Mouse (Mus musculus) limb, embryonic 13.5 days (tissue): ENCODE measurements around the gene Gm43064. TPM values are rescaled to one million over a fixed set of nuclear protein-coding genes. Genes with fewer than 3 reads are reported as not detected.

ENCODE experiments used
- ATAC-seq: fragments of 200-750 bp; cut with Nextera tagmentation; 2 replicates; pipeline ENCODE4 v1.8.0; 2017; ENCODE audit warnings: low read depth, moderate number of reproducible peaks, moderate TSS enrichment; ENCODE audit not compliant: low FRiP score
- H3K27ac ChIP-seq: fragments of 300-500 bp; sonication (generic); 2 replicates; pipeline ENCODE4 v1.5.1; 2015; ENCODE audit warnings: inconsistent platforms, mild to moderate bottlenecking, moderate library complexity
- H3K27me3 ChIP-seq: fragments of 300-500 bp; sonication (generic); 2 replicates; pipeline ENCODE4 v1.6.1; 2015; ENCODE audit warnings: mild to moderate bottlenecking, inconsistent platforms
- H3K36me3 ChIP-seq: fragments of 300-500 bp; sonication (generic); 2 replicates; pipeline ENCODE4 v1.6.1; 2015; ENCODE audit warnings: inconsistent platforms, mild to moderate bottlenecking, moderate library complexity
- H3K4me1 ChIP-seq: fragments of 300-500 bp; sonication (generic); 2 replicates; pipeline ENCODE4 v1.6.1; 2015; ENCODE audit warnings: inconsistent platforms
- H3K4me2 ChIP-seq: fragments of 300-500 bp; sonication (generic); replicated peaks from 2 replicates; pipeline ENCODE4 v1.6.1; 2015; ENCODE audit warnings: inconsistent platforms, mild to moderate bottlenecking, moderate library complexity
- H3K4me3 ChIP-seq: fragments of 300-500 bp; sonication (generic); 2 replicates; pipeline ENCODE4 v1.5.1; 2015; ENCODE audit warnings: moderate library complexity, mild to moderate bottlenecking, inconsistent platforms
- H3K9ac ChIP-seq: fragments of 300-500 bp; sonication (generic); 2 replicates; pipeline ENCODE4 v1.6.1; 2015; ENCODE audit warnings: mild to moderate bottlenecking, inconsistent platforms
- H3K9me3 ChIP-seq: fragments of 300-500 bp; sonication (generic); 2 replicates; pipeline ENCODE4 v1.6.1; 2016; ENCODE audit warnings: inconsistent platforms
- WGBS: fragments of 180-500 bp; shearing (Covaris S2); methylation state at CpG from one replicate; pipeline ENCODE4 v1.1.7; 2015; 5-methylcytosine and 5-hydroxymethylcytosine counted together
- polyA plus RNA-seq: library from polyadenylated mRNA; unstranded; fragments of >200 nt; fragmentation: Nextera tagmentation; extraction: Ambion mirVana; gene quantifications from 2 replicates; pipeline ENCODE4 v1.2.1, GENCODE M21; 2015

Gene Gm43064
- polyA plus RNA-seq: 0.34 TPM in 1 of 2 replicates, not detected in the other

GRCm38 (mm10) chr3:103808891-103809798, at the start of gene Gm43064, which contains the start of the genes Dclre1b and Ap4b1:
Gene Gm43064 (plus strand): TSS chr3:103809573.
Gene Dclre1b (minus strand): TSS chr3:103809444.
Gene Ap4b1 (plus strand): TSS chr3:103809520.
- Histone ChIP-seq H3K4me1 (peaks cover 14% of the 10 kb centered on the region), H3K27me3 (no peaks in the 10 kb centered on the region), H3K4me2 (peak within 1 kb of the TSS; percentile 80), H3K27ac (peak within 1 kb of the TSS; percentile 88), H3K9me3 (no peaks in the 10 kb centered on the region), H3K4me3 (peak within 1 kb of the TSS; percentile 80), H3K9ac (peak within 1 kb of the TSS; percentile 88), H3K36me3 (peaks cover 36% of the 10 kb centered on the region)
- WGBS: under 1% methylated on average over 62 of the region's 70 CpGs
- ATAC-seq: peak; percentile 98

DNA sequence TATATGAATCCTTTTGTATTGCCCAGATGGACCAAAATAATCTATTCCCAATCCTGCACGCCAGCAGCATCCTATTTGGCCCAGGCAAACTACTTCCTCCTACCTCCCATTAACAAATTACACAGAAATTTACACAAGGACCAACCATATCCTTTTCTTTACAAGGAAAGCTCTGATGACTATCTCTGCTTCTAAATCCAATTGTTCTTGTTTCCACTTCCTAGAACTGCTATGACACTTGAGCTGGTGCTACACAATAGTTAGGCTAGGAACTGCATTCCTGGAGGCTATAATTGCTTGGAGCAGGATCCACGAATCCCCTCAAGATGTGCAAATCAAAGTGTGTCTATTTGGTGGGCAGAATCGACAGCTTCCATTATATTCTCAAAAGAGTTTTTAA, 42.6 kb upstream of the Gm43064 start:
- no peak overlapping the region for H3K27ac ChIP-seq
- H3K36me3 ChIP-seq: peaks cover 47% of the 10 kb centered on the region
- 78% methylated on average over 3 of the region's 3 CpGs for WGBS
- H3K9ac ChIP-seq: no peak overlapping the region
- ATAC-seq: no peak
- no peak overlapping the region for H3K4me2 ChIP-seq
- H3K27me3 ChIP-seq: no peaks in the 10 kb centered on the region
- peaks cover 3% of the 10 kb centered on the region for H3K4me1 ChIP-seq
- no peak overlapping the region for H3K4me3 ChIP-seq
- H3K9me3 ChIP-seq: no peaks in the 10 kb centered on the region

DNA sequence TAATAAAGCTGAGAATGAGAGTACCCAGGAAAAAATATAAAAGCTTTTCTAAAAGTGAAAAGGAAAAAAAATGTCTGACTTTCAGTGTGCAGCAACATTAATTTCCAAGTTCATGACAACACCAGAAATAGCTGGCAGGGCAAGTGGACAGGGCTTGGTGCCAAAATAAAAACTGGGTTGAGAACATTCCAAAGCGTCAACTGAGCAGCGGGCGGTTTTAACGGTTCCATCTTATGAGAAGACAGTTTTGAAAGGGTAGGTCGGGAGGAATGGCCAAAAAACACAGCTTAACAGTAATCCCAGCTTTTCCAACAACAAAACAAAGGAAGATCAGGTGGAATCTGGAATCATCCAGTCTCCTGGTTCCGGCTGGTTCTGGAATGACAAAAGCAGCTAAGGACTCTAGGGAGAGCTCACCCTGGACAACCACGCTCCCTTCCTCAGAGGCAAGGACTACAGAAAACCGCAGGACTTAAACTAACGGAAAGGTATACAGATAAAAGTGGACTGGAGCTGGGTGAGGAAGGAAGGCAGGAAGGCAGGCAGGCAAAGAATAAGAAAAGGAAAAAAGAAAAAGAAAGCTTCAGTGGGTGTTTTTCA, 37.7 kb upstream of the Gm43064 start:
- no peak overlapping the region for H3K27ac ChIP-seq
- no peak overlapping the region for H3K4me2 ChIP-seq
- 69% methylated on average over 9 of the region's 9 CpGs for WGBS
- H3K9ac ChIP-seq: no peak overlapping the region
- H3K9me3 ChIP-seq: no peaks in the 10 kb centered on the region
- no peaks in the 10 kb centered on the region for H3K27me3 ChIP-seq
- no peak overlapping the region for H3K4me3 ChIP-seq
- no peak for ATAC-seq
- peaks cover 28% of the 10 kb centered on the region for H3K36me3 ChIP-seq
- H3K4me1 ChIP-seq: peaks cover 18% of the 10 kb centered on the region

GRCm38 (mm10) chr3:103772846-103773245, 36.5 kb upstream of the Gm43064 start:
- no peak overlapping the region for H3K27ac ChIP-seq
- 92% methylated on average over 4 of the region's 4 CpGs for WGBS
- no peak overlapping the region for H3K4me3 ChIP-seq
- no peak for ATAC-seq
- no peaks in the 10 kb centered on the region for H3K9me3 ChIP-seq
- H3K4me2 ChIP-seq: no peak overlapping the region
- peaks cover 36% of the 10 kb centered on the region for H3K36me3 ChIP-seq
- peaks cover 18% of the 10 kb centered on the region for H3K4me1 ChIP-seq
- H3K27me3 ChIP-seq: no peaks in the 10 kb centered on the region
- H3K9ac ChIP-seq: no peak overlapping the region

GRCm38 (mm10) chr3:103773508-103773907, 35.9 kb upstream of the Gm43064 start:
- no peak for ATAC-seq
- whole genome bisulfite sequencing: 79% methylated on average over 3 of the region's 3 CpGs
- no peaks in the 10 kb centered on the region for H3K27me3 ChIP-seq
- H3K27ac ChIP-seq: no peak overlapping the region
- peaks cover 18% of the 10 kb centered on the region for H3K4me1 ChIP-seq
- H3K4me3 ChIP-seq: no peak overlapping the region
- no peaks in the 10 kb centered on the region for H3K9me3 ChIP-seq
- no peak overlapping the region for H3K4me2 ChIP-seq
- no peak overlapping the region for H3K9ac ChIP-seq
- H3K36me3 ChIP-seq: peaks cover 40% of the 10 kb centered on the region

- no peak overlapping the region for H3K4me2 ChIP-seq
- H3K27ac ChIP-seq: no peak overlapping the region
- no peak overlapping the region for H3K9ac ChIP-seq
- 77% methylated on average over 15 of the region's 15 CpGs for WGBS
- no peak overlapping the region for H3K4me3 ChIP-seq
- H3K36me3 ChIP-seq: peaks cover 38% of the 10 kb centered on the region
- H3K9me3 ChIP-seq: no peaks in the 10 kb centered on the region
- H3K4me1 ChIP-seq: peaks cover 18% of the 10 kb centered on the region
- no peaks in the 10 kb centered on the region for H3K27me3 ChIP-seq
- ATAC-seq: no peak
These were observed 35.4 kb upstream of the Gm43064 start for GRCm38 (mm10) chr3:103774009-103774408.

GRCm38 (mm10) chr3:103777940-103778339, 31.4 kb upstream of the Gm43064 start:
- Histone ChIP-seq H3K27ac (no peak overlapping the region), H3K4me3 (no peak overlapping the region), H3K9me3 (no peaks in the 10 kb centered on the region), H3K4me2 (no peak overlapping the region), H3K27me3 (no peaks in the 10 kb centered on the region), H3K4me1 (peaks cover 5% of the 10 kb centered on the region), H3K36me3 (peaks cover 23% of the 10 kb centered on the region), H3K9ac (no peak overlapping the region)
- ATAC-seq: no peak
- WGBS: 87% methylated on average over 11 of the region's 11 CpGs

DNA sequence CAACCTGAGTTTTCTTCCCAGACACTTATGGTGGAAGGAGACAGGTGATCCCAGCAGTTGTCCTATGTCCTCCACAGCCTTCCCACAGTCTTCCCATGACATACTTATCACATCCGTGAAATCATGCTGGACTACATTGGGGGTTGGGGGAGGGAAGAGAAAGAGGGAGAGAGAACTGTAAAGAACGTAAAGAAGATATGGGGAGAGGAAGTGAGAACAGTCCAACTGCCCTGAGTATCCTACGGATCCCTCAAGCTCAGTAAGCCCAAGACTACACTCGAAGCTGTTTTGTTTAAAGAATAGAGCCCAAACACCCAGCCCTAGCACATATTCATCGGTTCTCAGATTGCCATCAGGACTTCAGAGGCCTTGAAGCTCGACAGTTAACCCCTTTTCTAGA, 30.7 kb upstream of the Gm43064 start:
- H3K4me2 ChIP-seq: no peak overlapping the region
- 87% methylated on average over 6 of the region's 6 CpGs for whole genome bisulfite sequencing
- no peak overlapping the region for H3K27ac ChIP-seq
- no peak overlapping the region for H3K9ac ChIP-seq
- H3K9me3 ChIP-seq: no peaks in the 10 kb centered on the region
- peaks cover 23% of the 10 kb centered on the region for H3K36me3 ChIP-seq
- no peak for ATAC-seq
- H3K4me3 ChIP-seq: no peak overlapping the region
- H3K4me1 ChIP-seq: peaks cover 5% of the 10 kb centered on the region
- H3K27me3 ChIP-seq: no peaks in the 10 kb centered on the region

DNA sequence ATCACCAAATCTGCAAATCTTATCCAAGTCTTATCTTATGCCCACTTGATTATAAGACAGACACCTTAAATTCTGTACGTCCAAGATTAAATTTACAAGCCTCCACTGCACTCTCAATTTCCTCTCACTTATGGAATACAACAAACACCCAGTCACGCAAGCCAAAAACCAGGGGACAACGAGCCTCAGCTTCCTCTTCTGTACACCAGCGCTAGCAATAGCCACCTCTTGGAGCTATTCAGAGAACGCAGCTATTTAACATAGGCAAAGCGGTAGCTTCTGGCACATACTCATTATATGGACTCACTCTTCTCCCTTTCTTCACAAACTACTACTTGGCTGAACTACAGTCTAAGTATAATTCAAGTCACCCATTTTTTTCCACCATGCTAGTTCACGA, 30.2 kb upstream of the Gm43064 start:
- peaks cover 23% of the 10 kb centered on the region for H3K36me3 ChIP-seq
- H3K27me3 ChIP-seq: no peaks in the 10 kb centered on the region
- H3K9ac ChIP-seq: no peak overlapping the region
- no peak overlapping the region for H3K4me2 ChIP-seq
- no peak overlapping the region for H3K27ac ChIP-seq
- H3K4me1 ChIP-seq: peaks cover 5% of the 10 kb centered on the region
- WGBS: 86% methylated on average over 7 of the region's 7 CpGs
- no peaks in the 10 kb centered on the region for H3K9me3 ChIP-seq
- no peak overlapping the region for H3K4me3 ChIP-seq
- no peak for ATAC-seq

GRCm38 (mm10) chr3:103780271-103780670, 29.1 kb upstream of the Gm43064 start:
- Histone ChIP-seq H3K36me3 (peaks cover 23% of the 10 kb centered on the region), H3K27ac (no peak overlapping the region), H3K4me3 (no peak overlapping the region), H3K27me3 (no peaks in the 10 kb centered on the region), H3K9me3 (no peaks in the 10 kb centered on the region), H3K4me2 (no peak overlapping the region), H3K4me1 (peaks cover 7% of the 10 kb centered on the region; the same call in 1 of the 2 replicates), H3K9ac (no peak overlapping the region)
- no peak for ATAC-seq
- 89% methylated on average over 3 of the region's 3 CpGs for WGBS

DNA sequence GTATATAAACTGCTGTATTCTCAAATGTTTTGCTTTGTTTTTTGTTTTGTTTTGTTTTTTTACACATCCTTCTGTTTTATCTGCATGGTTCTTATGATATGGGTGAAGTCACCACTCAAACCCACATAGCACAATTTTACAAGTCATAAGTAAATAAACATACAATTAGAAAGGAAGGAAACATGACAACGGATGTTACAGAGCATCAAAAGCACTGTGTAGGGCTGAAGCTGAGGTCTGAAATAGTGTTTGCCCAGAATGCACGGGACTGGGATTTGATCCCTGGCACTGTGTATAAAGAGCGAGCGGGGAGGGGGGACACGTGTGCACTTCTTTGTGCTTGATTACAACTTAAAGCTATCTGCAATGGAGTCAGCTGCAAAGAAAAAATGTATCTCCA, 28.6 kb upstream of the Gm43064 start:
- no peak for ATAC-seq
- WGBS: 84% methylated on average over 5 of the region's 5 CpGs
- Histone ChIP-seq H3K36me3 (peaks cover 19% of the 10 kb centered on the region), H3K9me3 (no peaks in the 10 kb centered on the region), H3K9ac (no peak overlapping the region), H3K4me3 (no peak overlapping the region), H3K4me2 (no peak overlapping the region), H3K4me1 (peaks cover 10% of the 10 kb centered on the region; the same call in 1 of the 2 replicates), H3K27ac (no peak overlapping the region), H3K27me3 (no peaks in the 10 kb centered on the region)

- Histone ChIP-seq H3K9me3 (no peaks in the 10 kb centered on the region), H3K4me2 (no peak overlapping the region), H3K36me3 (peaks cover 5% of the 10 kb centered on the region; the same call in 1 of the 2 replicates), H3K4me3 (no peak overlapping the region), H3K27me3 (no peaks in the 10 kb centered on the region), H3K9ac (no peak overlapping the region), H3K27ac (no peak overlapping the region), H3K4me1 (peaks cover 13% of the 10 kb centered on the region)
- ATAC-seq: no peak
- 85% methylated on average over 4 of the region's 4 CpGs for WGBS
These were observed 26.3 kb upstream of the Gm43064 start for GRCm38 (mm10) chr3:103782844-103783609.
